Mouse (Mus musculus): ENCODE measurements around the gene Pcgf3.

- no peak for TF ChIP-seq CTCF (conservative IDR thresholded peaks at IDR 0.05; ENCODE audit: insufficient read depth, insufficient read length, low read depth, low read length)
- no peak for TF ChIP-seq POLR2A (IDR thresholded peaks at IDR 0.05; ENCODE audit: low read depth, low read length)
These were observed 59.1 kb downstream of the Pcgf3 start for GRCm38 (mm10) chr5:108520153-108520552.

Data from kidney, adult 2 months (tissue).